Mouse (Mus musculus) adrenal gland, postnatal 10 days (tissue): ENCODE measurements at regions not wholly inside any gene's neighbourhood (a gene's known extent, or its start where the extent isn't known, plus 50 kb on each side); places are given as distances from the start of the nearest gene placed in this dataset.

ENCODE experiments used
- DNase-seq: peaks from one replicate; pipeline ENCODE4 v3.0.0; 2021; ENCODE audit warnings: mixed read lengths

DNA sequence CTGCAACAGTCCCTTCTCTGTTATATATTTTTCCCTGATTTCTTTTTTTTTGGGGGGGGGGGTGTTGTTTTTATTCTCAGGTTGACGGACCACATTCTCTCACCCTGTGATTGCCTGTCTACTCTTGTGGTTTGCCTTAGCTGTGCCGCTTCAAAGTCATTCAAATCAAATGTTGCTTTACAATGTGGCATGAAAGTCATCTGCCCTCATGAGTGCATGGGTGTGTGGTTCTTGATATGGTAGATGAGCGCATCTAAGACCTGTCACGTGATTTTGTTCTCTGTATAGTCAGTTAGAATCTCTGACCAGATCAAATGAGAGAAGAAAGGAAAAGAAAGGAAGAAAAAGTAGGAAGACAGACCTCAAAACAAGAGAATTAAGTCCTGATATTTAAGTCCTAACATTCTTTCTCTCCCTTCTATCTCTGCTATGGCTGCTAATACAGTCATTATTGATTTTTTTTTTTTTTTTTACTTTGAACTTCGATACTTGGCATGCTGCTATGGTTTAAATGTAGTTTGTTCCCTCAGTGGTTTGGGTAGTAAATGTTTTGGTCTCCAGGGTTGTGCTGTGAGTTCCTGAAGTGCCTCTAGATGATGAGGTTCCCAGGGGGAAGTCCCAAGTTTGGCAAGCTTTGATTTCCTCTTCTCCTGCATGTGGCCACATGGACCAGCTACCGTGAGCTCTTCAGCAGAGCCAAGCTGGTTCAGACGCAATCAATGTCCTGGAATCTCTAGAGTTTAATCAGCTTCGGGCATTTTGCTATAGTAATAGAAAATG, 91.2 kb upstream of the Npas2 start:
- DNase-seq: no peak

DNA sequence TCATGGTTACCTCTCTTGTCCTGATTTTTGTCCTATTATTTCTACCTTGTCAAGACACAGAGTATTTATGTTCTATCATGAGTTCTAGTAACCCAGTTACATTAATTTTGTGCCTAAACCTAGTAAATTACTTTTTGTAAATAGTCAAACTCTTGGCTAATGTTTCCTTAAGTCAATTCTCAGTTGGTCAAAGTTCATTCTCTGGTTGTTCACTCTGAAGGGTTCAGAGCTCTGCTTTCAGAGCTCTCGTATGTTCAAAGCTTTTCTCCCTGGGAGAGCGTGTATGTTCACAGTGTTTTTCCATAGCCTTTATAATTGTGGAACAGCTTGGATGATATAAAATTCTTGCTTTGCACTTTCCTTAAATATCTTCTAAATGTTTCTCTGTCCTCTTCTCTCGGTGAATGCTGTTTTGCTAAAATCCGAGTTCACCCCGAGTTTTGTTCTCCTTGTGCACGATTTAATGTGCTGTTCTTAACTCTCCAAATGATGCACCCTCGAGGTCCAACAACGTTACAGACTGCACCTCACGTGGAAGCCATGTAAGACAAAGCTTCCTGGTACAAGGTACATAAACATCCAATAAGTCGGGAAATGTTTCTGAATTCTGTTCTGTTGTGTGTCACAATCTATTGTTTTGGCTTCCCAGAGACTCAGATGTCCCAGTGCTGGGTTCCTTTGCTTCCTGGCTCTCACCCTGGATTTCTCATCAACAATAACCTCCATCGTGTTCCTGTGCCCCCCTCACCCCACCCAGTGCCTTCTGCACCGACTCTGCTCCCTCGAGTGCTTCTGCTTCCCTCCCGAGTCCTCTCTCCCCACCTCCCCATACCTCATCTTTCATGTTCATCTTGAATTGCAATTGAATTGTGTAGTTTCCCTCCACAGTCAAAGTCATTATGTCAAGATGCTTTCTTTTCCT, 90.3 kb upstream of the Npas2 start:
- DNase-seq: no peak

- DNase-seq: peak; percentile 71
Measured at GRCm38 (mm10) chr1:39105546-39106371, 87.8 kb upstream of the Npas2 start.

DNA sequence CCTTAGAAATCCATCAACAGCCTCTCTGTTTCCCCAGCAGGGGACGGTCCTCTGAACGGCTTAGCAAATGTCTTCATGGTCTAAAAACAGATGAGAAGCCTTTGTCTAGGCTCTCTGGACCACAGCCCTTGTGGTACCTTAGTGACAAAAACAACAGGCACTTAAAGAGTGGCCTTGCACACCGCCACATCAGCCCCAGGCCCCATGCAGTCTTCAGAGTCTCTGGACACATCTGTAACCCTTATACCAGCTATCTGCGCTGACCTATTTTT, 87.2 kb upstream of the Npas2 start:
- no peak for DNase-seq

DNA sequence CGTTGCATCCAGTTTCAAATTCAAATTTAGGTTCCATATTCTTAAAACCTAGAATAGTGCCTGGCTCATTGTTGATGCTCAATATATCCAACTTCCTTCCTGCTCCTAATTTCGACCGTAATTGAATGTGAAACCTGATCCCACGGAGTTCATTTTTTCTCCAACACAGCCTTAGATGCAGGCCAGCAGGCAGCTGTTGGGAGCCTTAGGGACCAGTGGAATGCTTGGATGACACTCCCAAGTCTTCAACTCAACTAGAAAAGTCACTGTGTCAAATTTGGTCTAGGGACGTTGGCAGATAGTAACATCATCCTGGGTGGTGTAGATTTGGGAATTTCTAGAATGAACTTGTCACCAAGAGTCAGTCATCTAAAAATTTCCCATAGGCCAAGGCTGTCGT, 86.9 kb upstream of the Npas2 start:
- DNase-seq: no peak

GRCm38 (mm10) chr1:39116319-39116718, 77.2 kb upstream of the Npas2 start:
- no peak for DNase-seq

DNA sequence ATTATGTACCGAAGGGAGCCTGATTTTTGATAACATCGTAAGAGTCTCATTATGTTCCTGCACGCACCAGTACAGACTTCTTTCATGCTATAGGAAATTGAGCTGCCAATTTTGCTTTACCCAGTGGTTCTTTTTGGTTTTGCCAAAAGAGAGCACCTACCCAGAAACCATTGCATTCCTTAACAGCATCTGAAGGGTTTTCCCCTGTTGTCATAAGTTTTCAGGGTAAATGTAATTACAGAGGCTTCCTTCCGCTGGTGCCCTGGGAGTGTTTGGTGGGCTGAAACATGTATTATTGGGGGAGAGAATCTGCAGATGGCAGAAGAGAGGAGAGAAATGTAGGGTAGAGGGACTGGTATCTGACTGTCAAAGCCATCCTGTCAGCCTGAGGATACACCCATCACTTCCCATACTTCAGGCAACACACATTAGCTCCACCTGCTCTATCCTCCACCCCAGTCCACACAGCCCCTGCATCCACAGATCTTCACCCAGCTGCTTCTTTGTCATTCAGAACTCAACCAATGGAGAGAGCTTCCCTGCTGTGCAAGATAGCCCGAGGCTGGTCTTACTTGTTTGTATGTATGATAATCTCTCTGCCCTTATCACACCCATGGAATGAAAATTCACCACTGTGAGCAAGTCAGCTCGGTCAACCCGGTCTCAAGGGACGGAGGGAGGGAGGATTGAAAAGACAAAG, 71.1 kb upstream of the Npas2 start:
- DNase-seq: no peak

- DNase-seq: no peak
Measured at GRCm38 (mm10) chr1:39123081-39123812, 70.3 kb upstream of the Npas2 start.

- no peak for DNase-seq
Measured at GRCm38 (mm10) chr1:39123813-39124146, 69.8 kb upstream of the Npas2 start.

DNA sequence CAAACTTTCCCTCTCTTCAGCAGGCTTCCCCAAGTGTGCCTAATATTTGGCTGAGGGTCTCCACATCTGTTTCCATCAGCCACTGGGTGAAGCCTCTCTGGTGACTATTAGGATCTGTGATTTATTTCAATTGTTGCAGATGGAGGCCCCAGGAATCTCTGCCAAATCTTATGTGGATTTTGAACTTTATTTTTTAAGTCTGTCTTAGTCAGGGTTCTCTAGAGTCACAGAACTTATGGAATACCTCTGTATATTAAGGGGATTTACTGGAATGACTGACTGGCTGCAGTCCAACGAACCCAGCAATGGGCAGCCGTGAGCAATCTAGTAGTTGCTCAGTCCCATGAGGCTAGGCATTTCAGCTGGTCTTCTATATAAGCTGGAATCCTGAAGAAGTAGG, 59.0 kb upstream of the Npas2 start:
- DNase-seq: no peak

DNA sequence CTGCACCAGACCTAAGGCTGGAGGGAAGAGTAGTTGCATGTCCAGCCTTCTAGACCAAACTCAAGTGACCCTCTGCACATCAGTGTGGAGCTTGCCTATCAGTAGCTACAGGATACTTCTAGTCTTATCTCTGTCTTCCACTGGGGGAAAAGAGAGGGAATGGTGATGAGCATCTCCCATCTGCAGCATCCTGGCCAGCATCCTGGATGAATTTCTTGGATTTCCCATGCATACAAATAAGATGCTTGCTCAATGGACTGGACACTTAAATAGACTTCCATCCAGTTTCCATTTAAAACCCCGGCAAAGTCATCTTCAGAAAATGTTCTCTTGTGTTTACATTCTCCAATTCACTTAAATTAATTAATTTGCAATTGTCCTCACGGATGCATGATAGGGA, 50.5 kb upstream of the Npas2 start:
- no peak for DNase-seq

DNA sequence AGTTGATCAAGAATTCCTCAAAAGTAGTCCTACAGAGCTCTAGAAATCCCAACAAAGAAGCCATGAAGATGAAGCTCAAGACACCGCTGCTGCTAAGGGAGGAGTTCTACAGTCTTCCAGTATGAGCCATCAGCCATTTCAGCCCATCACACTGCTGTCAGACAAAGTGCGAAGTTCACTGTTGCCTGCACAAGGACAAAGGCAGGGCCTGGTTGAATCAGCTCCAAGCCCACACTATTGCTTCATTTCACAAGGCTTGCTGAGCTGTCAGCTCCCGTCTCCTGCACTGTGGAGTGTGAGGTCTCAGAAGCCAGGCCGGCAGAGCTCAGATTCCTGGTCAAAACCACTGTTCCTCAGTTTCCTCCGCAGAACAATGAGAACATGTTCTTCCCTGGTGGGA, 49.9 kb upstream of the Npas2 start:
- peak; percentile 53 for DNase-seq
